Comparison of ENCODE assay signal across 11 mouse cellular contexts in genomic region chr2:8675537-8675936, GRCm38 (mm10).
A peak's percentile ranks its signal among the peaks of the same experiment; 100 is the strongest.
DNase-seq lines count a peak whose midpoint lies in the region; ATAC-seq and TF ChIP-seq lines count a peak whose summit lies in the region.
"Had no signal": no experiment of that assay in that cellular context is flagged by ENCODE, and none has a peak within 500 bp of the region (broad histone marks: within the 10 kb centered on the region; RNA-seq: fewer than 3 reads in every experiment).

No protein-coding gene starts in this region.

- WGBS in hindbrain, postnatal 0 days, result 70% methylated on average over 4 of the region's 4 CpGs
- 73% methylated on average over 4 of the region's 4 CpGs for WGBS in hindbrain, embryonic 14.5 days
- 71% methylated on average over 4 of the region's 4 CpGs for WGBS in midbrain, embryonic 14.5 days
- WGBS in midbrain, embryonic 16.5 days, result 69% methylated on average over 4 of the region's 4 CpGs

- peak; percentile 58 for DNase-seq in hindbrain, postnatal 0 days (ENCODE audit: low spot score)
- no peak for DNase-seq in hindbrain, embryonic 14.5 days (ENCODE audit: low spot score)
- DNase-seq in midbrain, embryonic 14.5 days, result peak; percentile 69
- DNase-seq in brain, adult 2 months (ENCODE audit: low read depth, low spot score), result peak; percentile 6
- DNase-seq in splenic B cell, adult 2 months (ENCODE audit: low read depth, low spot score), result peak; percentile 2
- no peak for DNase-seq in frontal cortex, postnatal 10 days (ENCODE audit: low spot score in 2 of 2)
- DNase-seq: kidney, postnatal 10 days had no signal

- H3K36me3 ChIP-seq in hindbrain, postnatal 0 days (ENCODE audit: insufficient read depth, low read length), result no peaks in the 10 kb centered on the region
- no peaks in the 10 kb centered on the region for H3K36me3 ChIP-seq in hindbrain, embryonic 14.5 days (replicated peaks; ENCODE audit: control insufficient read depth, insufficient read depth)
- H3K36me3 ChIP-seq in midbrain, embryonic 14.5 days (ENCODE audit: control insufficient read depth, insufficient read depth, low read length), result no peaks in the 10 kb centered on the region
- no peaks in the 10 kb centered on the region for H3K36me3 ChIP-seq in midbrain, embryonic 16.5 days (ENCODE audit: control insufficient read depth, insufficient read depth, low read length)
- no peaks in the 10 kb centered on the region for H3K36me3 ChIP-seq in splenic B cell, adult 2 months (ENCODE audit: control insufficient read depth, insufficient read depth, low read length, poor library complexity, severe bottlenecking)
- H3K36me3 ChIP-seq: embryonic facial prominence, embryonic 12.5 days; neural tube, embryonic 13.5 days had no signal

- H3K4me2 ChIP-seq in hindbrain, postnatal 0 days (ENCODE audit: low read depth, low read length), result no peak overlapping the region
- no peak overlapping the region for H3K4me2 ChIP-seq in hindbrain, embryonic 14.5 days (replicated peaks)
- no peak overlapping the region for H3K4me2 ChIP-seq in midbrain, embryonic 14.5 days (ENCODE audit: low read length)
- H3K4me2 ChIP-seq in midbrain, embryonic 16.5 days (ENCODE audit: low read length), result no peak overlapping the region
- H3K4me2 ChIP-seq: embryonic facial prominence, embryonic 12.5 days; neural tube, embryonic 13.5 days had no signal

- no peaks in the 10 kb centered on the region for H3K27me3 ChIP-seq in hindbrain, postnatal 0 days (ENCODE audit: insufficient read depth, low read length)
- H3K27me3 ChIP-seq in hindbrain, embryonic 14.5 days (ENCODE audit: control insufficient read depth, insufficient read depth, low read length), result no peaks in the 10 kb centered on the region
- H3K27me3 ChIP-seq in midbrain, embryonic 14.5 days (ENCODE audit: control insufficient read depth, insufficient read depth, low read length), result no peaks in the 10 kb centered on the region
- H3K27me3 ChIP-seq in midbrain, embryonic 16.5 days (ENCODE audit: control insufficient read depth, insufficient read depth, low read depth, low read length), result no peaks in the 10 kb centered on the region
- no peaks in the 10 kb centered on the region for H3K27me3 ChIP-seq in splenic B cell, adult 2 months (ENCODE audit: control insufficient read depth, insufficient read depth, low read length, poor library complexity, severe bottlenecking)
- H3K27me3 ChIP-seq: embryonic facial prominence, embryonic 12.5 days; neural tube, embryonic 13.5 days had no signal

- TF ChIP-seq CTCF in hindbrain, postnatal 0 days (IDR thresholded peaks at IDR 0.05; ENCODE audit: low read depth), result peak; percentile 70

- no peak overlapping the region for H3K4me3 ChIP-seq in hindbrain, postnatal 0 days (ENCODE audit: low read length)
- H3K4me3 ChIP-seq in hindbrain, embryonic 14.5 days (replicated peaks; ENCODE audit: low read length), result no peak overlapping the region
- no peak overlapping the region for H3K4me3 ChIP-seq in midbrain, embryonic 14.5 days (replicated peaks; ENCODE audit: low read depth, low read length)
- H3K4me3 ChIP-seq in midbrain, embryonic 16.5 days (ENCODE audit: low read depth, low read length), result no peak overlapping the region
- H3K4me3 ChIP-seq: embryonic facial prominence, embryonic 12.5 days; neural tube, embryonic 13.5 days had no signal

- no peak overlapping the region for H3K27ac ChIP-seq in hindbrain, postnatal 0 days
- no peak overlapping the region for H3K27ac ChIP-seq in hindbrain, embryonic 14.5 days
- no peak overlapping the region for H3K27ac ChIP-seq in midbrain, embryonic 14.5 days (replicated peaks; ENCODE audit: low read depth, low read length)
- no peak overlapping the region for H3K27ac ChIP-seq in midbrain, embryonic 16.5 days (ENCODE audit: low read length)
- H3K27ac ChIP-seq: embryonic facial prominence, embryonic 12.5 days; neural tube, embryonic 13.5 days had no signal

- H3K4me1 ChIP-seq in hindbrain, postnatal 0 days (ENCODE audit: insufficient read depth, low read length), result no peaks in the 10 kb centered on the region
- no peaks in the 10 kb centered on the region for H3K4me1 ChIP-seq in hindbrain, embryonic 14.5 days (replicated peaks; ENCODE audit: control insufficient read depth, insufficient read depth, low read length)
- no peaks in the 10 kb centered on the region for H3K4me1 ChIP-seq in midbrain, embryonic 14.5 days (ENCODE audit: control insufficient read depth, insufficient read depth, low read length)
- no peaks in the 10 kb centered on the region for H3K4me1 ChIP-seq in midbrain, embryonic 16.5 days (ENCODE audit: control insufficient read depth, insufficient read depth, low read length)
- H3K4me1 ChIP-seq: embryonic facial prominence, embryonic 12.5 days; neural tube, embryonic 13.5 days had no signal

- no peak overlapping the region for H3K9ac ChIP-seq in hindbrain, postnatal 0 days (replicated peaks; ENCODE audit: low read length)
- H3K9ac ChIP-seq in hindbrain, embryonic 14.5 days, result no peak overlapping the region
- H3K9ac ChIP-seq in midbrain, embryonic 14.5 days (replicated peaks; ENCODE audit: low read length), result no peak overlapping the region
- no peak overlapping the region for H3K9ac ChIP-seq in midbrain, embryonic 16.5 days (ENCODE audit: low read depth, low read length)
- H3K9ac ChIP-seq: embryonic facial prominence, embryonic 12.5 days; neural tube, embryonic 13.5 days had no signal

- no peaks in the 10 kb centered on the region for H3K9me3 ChIP-seq in hindbrain, postnatal 0 days (ENCODE audit: low read length)
- no peaks in the 10 kb centered on the region for H3K9me3 ChIP-seq in hindbrain, embryonic 14.5 days (ENCODE audit: control insufficient read depth, low read length)
- H3K9me3 ChIP-seq in midbrain, embryonic 14.5 days (ENCODE audit: control insufficient read depth, low read length), result no peaks in the 10 kb centered on the region
- no peaks in the 10 kb centered on the region for H3K9me3 ChIP-seq in midbrain, embryonic 16.5 days (replicated peaks; ENCODE audit: control insufficient read depth, low read length, poor library complexity, severe bottlenecking)
- H3K9me3 ChIP-seq: embryonic facial prominence, embryonic 12.5 days; neural tube, embryonic 13.5 days had no signal

- ATAC-seq in hindbrain, postnatal 0 days, result no peak
- no peak for ATAC-seq in hindbrain, embryonic 14.5 days (ENCODE audit: low FRiP score)
- ATAC-seq in midbrain, embryonic 14.5 days (ENCODE audit: low FRiP score, low TSS enrichment), result no peak
- no peak for ATAC-seq in midbrain, embryonic 16.5 days
- ATAC-seq in megakaryocyte, adult 5-6 weeks (ENCODE audit: poor library complexity, severe bottlenecking), result no peak

Comparison
In these comparisons a context has a peak if more than half of its experiments do, and no peak if none do; other contexts are left out.
1. DNase-seq: peak in hindbrain, postnatal 0 days (single experiment), midbrain, embryonic 14.5 days (single experiment), brain, adult 2 months (single experiment) and splenic B cell, adult 2 months (single experiment); none in hindbrain, embryonic 14.5 days (single experiment) and frontal cortex, postnatal 10 days (0 of 2).